Mouse (Mus musculus) liver, embryonic 14.5 days (tissue): Measurements from ENCODE around the gene Fam241b. TPM values are rescaled to one million over a fixed set of nuclear protein-coding genes. Genes with fewer than 3 reads are reported as not detected.

Source experiments
- ATAC-seq: fragments of 200-750 bp; cut with Nextera tagmentation; 2 replicates; pipeline ENCODE4 v1.8.0; 2017; ENCODE audit warnings: moderate number of reproducible peaks, mild to moderate bottlenecking, moderate library complexity; ENCODE audit not compliant: insufficient read depth
- DNase-seq, 3 experiments: peaks; one replicate each; pipeline ENCODE4 v3.0.0-alpha.2; 2012 to 2013; ENCODE audit warnings: low read depth in 3 of 3, low spot score in 3 of 3
- H3K27ac ChIP-seq: fragments of 300-500 bp; sonication (generic); 2 replicates; pipeline ENCODE4 v1.5.1; 2014; ENCODE audit warnings: moderate library complexity, mild to moderate bottlenecking, control low read depth, inconsistent platforms
- H3K27me3 ChIP-seq: fragments of 300-500 bp; sonication (generic); 2 replicates; pipeline ENCODE4 v1.6.1; 2014; ENCODE audit warnings: mild to moderate bottlenecking, low read length, moderate library complexity; ENCODE audit not compliant: control insufficient read depth, insufficient read depth
- H3K36me3 ChIP-seq: fragments of 300-500 bp; sonication (generic); replicated peaks from 2 replicates; pipeline ENCODE4 v1.6.1; 2014; ENCODE audit warnings: low read depth; ENCODE audit not compliant: control insufficient read depth, insufficient read depth
- H3K4me1 ChIP-seq, 2 experiments: fragments of 200-500 bp in 1 of 2; fragments of 300-500 bp in 1 of 2; sonication (generic) in 1 of 2; replicated peaks; 2 replicates each; pipeline ENCODE4 v1.6.1; 2012 to 2014; ENCODE audit warnings: antibody characterized with exemption in 1 of 2, inconsistent platforms in 1 of 2, low read length in 1 of 2; ENCODE audit not compliant: control insufficient read depth in 2 of 2, insufficient read depth in 2 of 2
- H3K4me2 ChIP-seq: fragments of 300-500 bp; sonication (generic); 2 replicates; pipeline ENCODE4 v1.6.1; 2014; ENCODE audit warnings: low read depth, mild to moderate bottlenecking, control low read depth, moderate library complexity
- H3K4me3 ChIP-seq, 2 experiments: fragments of 200-500 bp in 1 of 2; fragments of 300-500 bp in 1 of 2; sonication (generic) in 1 of 2; 2 replicates each; pipeline ENCODE4 v1.5.1; 2012 to 2014; ENCODE audit warnings: low read depth in 2 of 2, low read length in 2 of 2, mild to moderate bottlenecking in 2 of 2, control low read depth in 1 of 2, inconsistent platforms in 1 of 2, moderate library complexity in 1 of 2; ENCODE audit not compliant: insufficient read depth in 1 of 2
- H3K9ac ChIP-seq: fragments of 300-500 bp; sonication (generic); replicated peaks from 2 replicates; pipeline ENCODE4 v1.6.1; 2014; ENCODE audit warnings: mild to moderate bottlenecking, control low read depth, moderate library complexity
- H3K9me3 ChIP-seq: fragments of 300-500 bp; sonication (generic); 2 replicates; pipeline ENCODE4 v1.6.1; 2016; ENCODE audit warnings: low read length, mixed read lengths; ENCODE audit not compliant: control insufficient read depth
- CTCF ChIP-seq: IDR thresholded peaks from 2 replicates; pipeline ENCODE4 v1.5.1; 2016; ENCODE audit warnings: antibody characterized with exemption, low read depth, control low read depth
- EP300 ChIP-seq: IDR thresholded peaks from 2 replicates; pipeline ENCODE4 v1.6.1; 2016; ENCODE audit warnings: antibody characterized with exemption, low read depth
- WGBS: fragments of 180-500 bp; shearing (Covaris S2); extraction: QIAGEN DNeasy Blood & Tissue Kit; methylation state at CpG from one replicate; pipeline ENCODE4 v1.1.7; 2014; ENCODE audit not compliant: insufficient replicate concordance; 5-methylcytosine and 5-hydroxymethylcytosine counted together
- polyA plus RNA-seq, 2 experiments: library from polyadenylated mRNA; depleted of rRNA in 1 of 2; stranded (reverse) in 1 of 2; unstranded in 1 of 2; fragments of >200 nt; fragmentation: Nextera tagmentation in 1 of 2; extraction: Ambion mirVana in 1 of 2; gene quantifications; 2 replicates each; pipeline versions ENCODE4 v1.2.1 to v1.2.3; 2012 to 2014

Fam241b gene
- polyA plus RNA-seq, 2 experiments = 0.20 to 0.27 TPM

GRCm38 (mm10) chr10:62174533-62175313, 31.0 kb upstream of the Fam241b start:
- WGBS = 52% methylated on average over 15 of the region's 15 CpGs
- no peak for TF ChIP-seq CTCF
- TF ChIP-seq EP300 = no peak
- no peaks in the 10 kb centered on the region for H3K9me3 ChIP-seq

GRCm38 (mm10) chr10:62173941-62174448, 30.3 kb upstream of the Fam241b start:
- ATAC-seq (no peak), DNase-seq (no peak)
- H3K4me2 ChIP-seq = no peak overlapping the region
- no peaks in the 10 kb centered on the region for H3K9me3 ChIP-seq
- no peak overlapping the region for H3K27ac ChIP-seq
- TF ChIP-seq CTCF = no peak
- no peak for TF ChIP-seq EP300
- H3K36me3 ChIP-seq = no peaks in the 10 kb centered on the region
- H3K27me3 ChIP-seq = no peaks in the 10 kb centered on the region
- WGBS = 46% methylated on average over 8 of the region's 9 CpGs
- no peak overlapping the region for H3K9ac ChIP-seq
- no peaks in the 10 kb centered on the region for H3K4me1 ChIP-seq
- H3K4me3 ChIP-seq = no peak overlapping the region

More at GRCm38 (mm10) chr10:62174533-62175313, 31.0 kb upstream of the Fam241b start:
- no peak overlapping the region for H3K4me2 ChIP-seq
- ATAC-seq = no peak
- DNase-seq = no peak
- no peak overlapping the region for H3K9ac ChIP-seq
- no peak overlapping the region for H3K4me3 ChIP-seq
- H3K27me3 ChIP-seq = no peaks in the 10 kb centered on the region
- H3K36me3 ChIP-seq = no peaks in the 10 kb centered on the region
- no peak overlapping the region for H3K27ac ChIP-seq
- no peaks in the 10 kb centered on the region for H3K4me1 ChIP-seq

GRCm38 (mm10) chr10:62172841-62173553, 29.3 kb upstream of the Fam241b start:
- Histone ChIP-seq H3K4me1 (no peaks in the 10 kb centered on the region), H3K27ac (no peak overlapping the region), H3K4me3 (no peak overlapping the region), H3K36me3 (no peaks in the 10 kb centered on the region), H3K9ac (no peak overlapping the region), H3K4me2 (no peak overlapping the region), H3K9me3 (no peaks in the 10 kb centered on the region), H3K27me3 (no peaks in the 10 kb centered on the region)
- no peak for DNase-seq
- ATAC-seq = no peak
- 17% methylated on average over 9 of the region's 9 CpGs for WGBS
- TF ChIP-seq CTCF = no peak
- no peak for TF ChIP-seq EP300

GRCm38 (mm10) chr10:62162410-62162809, 18.7 kb upstream of the Fam241b start:
- WGBS = 25% methylated on average over 10 of the region's 10 CpGs
- Histone ChIP-seq H3K36me3 (no peaks in the 10 kb centered on the region), H3K9ac (no peak overlapping the region), H3K4me1 (no peaks in the 10 kb centered on the region), H3K9me3 (no peaks in the 10 kb centered on the region), H3K4me2 (no peak overlapping the region), H3K4me3 (no peak overlapping the region), H3K27ac (no peak overlapping the region), H3K27me3 (no peaks in the 10 kb centered on the region)
- DNase-seq = no peak
- TF ChIP-seq CTCF (no peak), EP300 (no peak)
- no peak for ATAC-seq

GRCm38 (mm10) chr10:62149929-62150328, 6.2 kb upstream of the Fam241b start:
- ATAC-seq (no peak), DNase-seq (no peak)
- Histone ChIP-seq H3K27me3 (no peaks in the 10 kb centered on the region), H3K27ac (no peak overlapping the region), H3K4me1 (no peaks in the 10 kb centered on the region), H3K36me3 (no peaks in the 10 kb centered on the region), H3K4me2 (no peak overlapping the region), H3K9ac (no peak overlapping the region), H3K9me3 (no peaks in the 10 kb centered on the region), H3K4me3 (no peak overlapping the region)
- TF ChIP-seq CTCF (no peak), EP300 (no peak)
- 46% methylated on average over 7 of the region's 7 CpGs for WGBS
